Mouse (Mus musculus) layer of hippocampus, adult 18-20 months (tissue): ENCODE results near the gene Cript. TPM values are rescaled to one million over a fixed set of nuclear protein-coding genes. Genes with fewer than 3 reads are reported as not detected.
A peak's percentile ranks its signal among the peaks of the same experiment; 100 is the strongest.
"Not testable (repeated sequence)": the region's sequence is repeated elsewhere in the genome, so short reads cannot be mapped to it uniquely, and the experiment has no call there.

Experiments
- DNase-seq, 2 experiments: peaks; one replicate each; pipeline ENCODE4 v3.0.0; 2022; ENCODE audit warnings: low spot score in 2 of 2
- total RNA-seq, 2 experiments: library from RNA; stranded (reverse); gene quantifications; 2 replicates each; pipeline ENCODE4 v1.2.3; 2021

Cript gene
- total RNA-seq, 2 experiments from 2014 or later = 54.0 to 57.2 TPM

DNA sequence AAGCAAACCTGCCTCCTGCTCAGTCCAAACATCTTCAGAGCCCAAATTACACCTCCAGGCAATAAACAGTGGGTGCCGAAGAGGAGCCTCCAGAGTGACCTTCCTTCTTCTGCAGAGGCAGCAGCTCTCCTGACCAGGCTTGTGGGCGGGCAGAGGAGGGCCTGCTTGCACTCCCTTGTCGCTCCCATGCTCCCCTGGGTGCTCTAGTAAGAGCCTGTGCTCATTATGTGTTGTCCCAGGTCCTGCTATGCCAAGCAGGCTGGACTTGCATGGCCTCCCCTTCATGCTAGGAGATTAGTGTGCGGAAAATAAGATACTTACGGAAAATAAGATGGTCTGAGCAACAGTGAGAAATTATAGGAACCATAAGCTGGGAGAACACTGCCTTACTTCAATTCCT, 24.3 kb downstream of the Cript start:
- no peak for DNase-seq

- DNase-seq = peak in 1 of 2 experiments; percentile 46
Measured at GRCm38 (mm10) chr17:87050469-87051175, 25.3 kb downstream of the Cript start.

DNA sequence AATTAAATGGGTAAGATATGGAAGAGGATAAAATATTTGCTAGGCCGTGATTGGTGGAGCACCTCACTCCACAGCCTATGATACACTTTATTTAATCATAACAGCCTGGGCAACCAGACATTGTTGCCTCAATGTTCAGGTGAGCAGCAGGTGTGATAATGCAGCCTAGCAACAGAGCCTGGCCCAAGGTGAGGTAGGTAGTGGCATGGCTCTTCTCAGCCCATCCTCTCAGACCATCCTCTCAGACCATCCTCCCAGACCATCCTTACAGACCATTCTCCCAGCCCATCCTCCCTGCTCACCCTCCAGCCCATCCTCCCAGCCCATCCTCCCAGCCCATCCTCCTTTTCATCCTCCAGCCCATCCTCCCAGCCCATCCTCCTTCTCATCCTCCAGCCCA, 26.3 kb downstream of the Cript start:
- no peak for DNase-seq

- DNase-seq = no peak
Measured at GRCm38 (mm10) chr17:87052432-87052831, 27.1 kb downstream of the Cript start.

DNA sequence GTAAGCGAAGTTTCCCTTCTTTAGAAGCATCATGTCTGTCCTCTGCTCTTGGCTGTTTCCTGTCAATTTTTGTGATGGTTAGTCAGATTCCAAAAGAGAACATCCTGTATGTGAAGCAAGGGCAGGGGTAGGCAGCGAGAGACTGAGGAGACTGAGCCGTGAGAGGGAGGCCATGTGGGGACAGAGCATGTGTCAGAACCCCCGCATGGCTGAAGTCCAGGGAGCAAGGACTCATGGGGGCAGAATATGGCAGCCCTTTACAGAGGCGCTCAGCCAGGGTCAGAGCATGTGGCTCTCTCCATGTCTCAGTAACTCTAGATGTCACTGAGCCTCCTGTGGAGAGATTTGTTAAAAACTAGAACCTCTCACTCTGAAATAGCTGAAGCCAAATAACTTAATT, 28.6 kb downstream of the Cript start:
- DNase-seq = no peak

DNA sequence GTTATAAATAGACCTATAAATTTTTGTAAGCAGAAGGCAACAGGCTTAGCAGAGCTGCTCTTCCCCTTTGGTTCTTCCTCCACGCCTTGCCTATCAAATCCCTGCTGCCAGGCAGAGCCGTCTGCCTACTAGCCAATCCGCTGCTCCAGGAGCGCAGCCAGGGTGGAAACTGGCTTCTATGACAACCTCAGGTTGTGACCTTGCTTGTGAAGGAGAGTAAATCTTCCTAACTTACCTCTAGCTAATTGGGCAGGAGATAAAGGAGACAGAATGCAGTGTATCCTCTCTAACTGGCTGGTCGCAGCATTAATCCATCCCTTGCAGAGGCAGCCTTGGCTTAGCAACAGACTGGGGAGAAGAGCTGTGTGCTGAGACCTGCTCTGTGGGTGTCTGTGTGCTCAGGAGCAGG, 29.7 kb downstream of the Cript start:
- peak; percentile 64 to 78 for DNase-seq

GRCm38 (mm10) chr17:87055663-87056062, 30.3 kb downstream of the Cript start:
- no peak for DNase-seq

DNA sequence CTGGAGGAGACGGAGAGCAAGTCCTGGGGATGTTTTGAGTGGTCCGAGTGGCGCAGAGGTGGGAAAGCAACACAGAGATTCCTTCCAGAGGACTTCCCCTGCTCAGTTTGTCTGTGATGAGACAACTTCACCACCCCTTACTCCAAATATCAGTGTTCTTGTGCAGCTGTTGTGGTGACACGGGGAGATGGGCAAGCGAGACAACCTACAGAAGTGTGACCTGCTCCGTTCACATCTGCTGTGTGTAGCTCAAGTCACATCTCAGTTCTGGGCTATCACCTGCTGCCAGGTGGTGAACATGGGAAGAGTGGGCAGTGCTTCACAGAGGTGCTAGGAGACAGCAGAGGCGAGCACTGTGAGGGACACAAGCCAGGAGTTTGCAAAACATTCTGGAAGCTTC, 31.4 kb downstream of the Cript start:
- DNase-seq = no peak

- no peak for DNase-seq
Measured at GRCm38 (mm10) chr17:87057486-87058266, 32.3 kb downstream of the Cript start.

GRCm38 (mm10) chr17:87062639-87063038, 37.3 kb downstream of the Cript start:
- DNase-seq = no peak

- DNase-seq = no peak
Measured at GRCm38 (mm10) chr17:87063461-87063860, 38.1 kb downstream of the Cript start.

GRCm38 (mm10) chr17:87063969-87064368, 38.6 kb downstream of the Cript start:
- DNase-seq = no peak

GRCm38 (mm10) chr17:87068997-87069396, 43.6 kb downstream of the Cript start:
- no peak for DNase-seq

DNA sequence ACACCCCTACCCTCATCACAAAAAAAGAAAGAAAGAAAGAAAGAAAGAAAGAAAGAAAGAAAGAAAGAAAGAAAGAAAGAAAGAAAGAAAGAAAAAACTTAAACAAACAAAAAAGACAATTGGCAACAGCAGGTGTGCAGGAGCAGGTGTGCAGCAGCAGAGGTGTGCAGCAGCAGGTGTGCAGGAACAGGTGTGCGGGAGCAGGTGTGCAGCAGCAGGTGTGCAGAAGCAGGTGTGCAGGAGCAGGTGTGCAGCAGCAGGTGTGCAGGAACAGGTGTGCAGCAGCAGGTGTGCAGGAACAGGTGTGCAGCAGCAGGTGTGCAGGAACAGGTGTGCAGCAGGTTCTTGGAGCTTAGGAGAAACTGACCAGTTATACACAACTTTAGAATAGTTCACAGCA, 46.8 kb downstream of the Cript start:
- DNase-seq = not testable (repeated sequence)

- DNase-seq = no peak
Measured at GRCm38 (mm10) chr17:87072766-87073440, 47.6 kb downstream of the Cript start.

DNA sequence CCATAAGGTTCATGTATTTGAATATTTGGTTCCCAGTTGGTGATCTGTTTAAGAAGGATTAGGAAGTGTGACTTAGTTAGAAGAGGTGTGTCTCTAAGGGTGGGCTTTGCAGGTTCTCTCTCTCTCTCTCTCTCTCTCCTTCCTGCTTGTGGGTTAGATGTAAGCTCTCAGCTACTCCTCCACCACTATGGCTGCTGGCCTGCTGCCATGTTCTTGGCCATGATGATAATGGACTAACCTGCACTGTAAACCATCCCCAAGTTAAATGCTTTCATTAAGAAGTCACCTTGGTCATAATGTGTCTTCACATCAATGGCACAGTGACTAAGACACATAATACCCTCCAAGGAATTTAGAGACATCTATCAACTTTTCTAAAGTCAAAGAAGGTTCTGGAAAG, 48.1 kb downstream of the Cript start:
- DNase-seq = no peak

GRCm38 (mm10) chr17:87078217-87078616, 52.9 kb downstream of the Cript start:
- DNase-seq = not testable (repeated sequence)

DNA sequence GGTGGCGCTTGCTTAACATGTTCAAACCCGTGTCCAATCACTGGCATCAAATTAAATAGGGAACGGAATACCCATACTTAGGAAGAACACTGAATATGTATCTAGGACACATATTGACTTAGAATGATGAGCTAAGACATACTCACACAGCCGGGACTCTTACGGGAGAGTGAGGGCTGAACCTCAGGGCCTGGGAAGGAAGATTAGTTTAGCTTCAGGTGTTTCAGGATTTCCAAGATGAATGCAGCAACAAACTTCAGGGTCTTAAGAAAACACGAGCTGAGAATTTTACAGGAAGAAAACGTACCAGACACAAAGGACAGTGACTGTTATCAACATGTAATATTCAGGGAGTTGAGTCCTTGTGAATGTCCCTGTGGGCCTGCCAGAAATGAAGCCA, 55.4 kb downstream of the Cript start:
- DNase-seq = no peak

DNA sequence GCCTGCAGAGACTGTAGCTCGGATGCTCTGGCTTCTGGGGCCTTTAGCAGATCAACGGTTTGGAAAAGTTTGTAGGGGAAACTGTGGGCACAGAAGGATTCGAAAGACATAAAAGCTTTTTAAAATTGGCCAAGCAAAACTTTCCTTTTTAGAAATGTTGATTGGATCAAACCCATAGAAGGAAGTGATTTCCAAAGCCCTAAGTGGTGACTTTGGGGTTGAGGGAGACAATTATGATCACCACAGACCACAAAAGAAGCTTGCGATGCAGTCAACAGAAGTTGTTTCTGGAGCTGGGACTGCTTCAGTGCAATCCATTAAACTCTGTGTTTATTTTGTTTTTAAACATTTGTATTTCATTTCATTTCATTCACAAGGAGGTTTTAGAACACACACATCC, 57.2 kb downstream of the Cript start:
- DNase-seq = no peak

DNA sequence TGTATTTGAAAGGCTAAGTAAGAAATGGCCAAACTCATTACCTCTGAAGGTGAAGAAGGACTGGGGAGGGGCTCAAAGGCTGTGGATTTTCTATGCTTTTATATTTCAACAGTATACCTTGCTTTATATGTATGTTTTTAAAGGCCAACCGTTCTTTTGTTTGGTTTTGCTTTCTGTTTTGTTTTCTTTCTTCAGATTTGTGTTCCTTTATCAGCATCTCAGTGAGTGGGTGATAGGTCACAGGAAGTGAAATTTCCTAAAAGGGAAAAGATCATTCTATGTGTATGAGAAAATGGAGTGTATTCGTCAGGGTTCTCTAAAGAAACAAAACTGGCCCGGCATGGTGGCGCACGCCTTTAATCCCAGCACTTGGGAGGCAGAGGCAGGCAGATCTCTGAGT, 58.3 kb downstream of the Cript start:
- DNase-seq = no peak
